Mouse (Mus musculus) lung, embryonic 14.5 days (tissue): ENCODE results near the gene Rora. TPM values are rescaled to one million over a fixed set of nuclear protein-coding genes. Genes with fewer than 3 reads are reported as not detected.

Source experiments
- ATAC-seq: fragments of 200-750 bp; cut with Nextera tagmentation; 2 replicates; pipeline ENCODE4 v1.8.0; 2017; ENCODE audit warnings: mild to moderate bottlenecking, moderate TSS enrichment, moderate library complexity; ENCODE audit not compliant: insufficient read depth
- DNase-seq: peaks from one replicate; pipeline ENCODE4 v3.0.0-alpha.2; 2015
- H3K27ac ChIP-seq: fragments of 300-500 bp; sonication (generic); 2 replicates; pipeline ENCODE4 v1.5.1; 2014; ENCODE audit warnings: low read depth, mild to moderate bottlenecking, moderate library complexity
- H3K27me3 ChIP-seq: fragments of 300-500 bp; sonication (generic); 2 replicates; pipeline ENCODE4 v1.6.1; 2014; ENCODE audit warnings: low read length, control low read depth; ENCODE audit not compliant: insufficient read depth
- H3K36me3 ChIP-seq: fragments of 300-500 bp; sonication (generic); 2 replicates; pipeline ENCODE4 v1.6.1; 2014; ENCODE audit warnings: control low read depth; ENCODE audit not compliant: insufficient read depth
- H3K4me1 ChIP-seq: fragments of 300-500 bp; sonication (generic); 2 replicates; pipeline ENCODE4 v1.6.1; 2014; ENCODE audit warnings: antibody characterized with exemption, control low read depth; ENCODE audit not compliant: insufficient read depth
- H3K4me2 ChIP-seq: fragments of 300-500 bp; sonication (generic); 2 replicates; pipeline ENCODE4 v1.6.1; 2014; ENCODE audit warnings: mild to moderate bottlenecking
- H3K4me3 ChIP-seq: fragments of 300-500 bp; sonication (generic); 2 replicates; pipeline ENCODE4 v1.5.1; 2014; ENCODE audit warnings: low read depth, low read length
- H3K9ac ChIP-seq: fragments of 300-500 bp; sonication (generic); 2 replicates; pipeline ENCODE4 v1.6.1; 2014
- H3K9me3 ChIP-seq: fragments of 300-500 bp; sonication (generic); 2 replicates; pipeline ENCODE4 v1.6.1; 2016; ENCODE audit warnings: low read depth, low read length, control low read depth
- CTCF ChIP-seq: IDR thresholded peaks from 2 replicates; pipeline ENCODE4 v1.5.1; 2016; ENCODE audit warnings: antibody characterized with exemption, low read depth
- WGBS: fragments of 180-500 bp; shearing (Covaris S2); extraction: QIAGEN DNeasy Blood & Tissue Kit; methylation state at CpG from one replicate; pipeline ENCODE4 v1.1.7; 2014; 5-methylcytosine and 5-hydroxymethylcytosine counted together
- polyA plus RNA-seq: library from polyadenylated mRNA; unstranded; fragments of >200 nt; fragmentation: Nextera tagmentation; extraction: Ambion mirVana; gene quantifications from 2 replicates; pipeline ENCODE4 v1.2.1, GENCODE M21; 2014

Gene Rora
- polyA plus RNA-seq, 1 experiment from 2014 or later: 5.9 TPM

GRCm38 (mm10) chr9:69292353-69292752 is 638.8 kb downstream of the Rora start:
- no peak overlapping the region for H3K4me3 ChIP-seq

GRCm38 (mm10) chr9:69292776-69293687 is 639.4 kb downstream of the Rora start:
- ATAC-seq: no peak
- H3K4me2 ChIP-seq: no peak overlapping the region
- H3K4me3 ChIP-seq: no peak overlapping the region
- H3K9ac ChIP-seq: no peak overlapping the region
- peaks cover 9% of the 10 kb centered on the region; the same call in 1 of the 2 replicates for H3K4me1 ChIP-seq
- no peak for TF ChIP-seq CTCF
- no peaks in the 10 kb centered on the region for H3K36me3 ChIP-seq
- H3K27ac ChIP-seq: no peak overlapping the region
- 81% methylated on average over 12 of the region's 12 CpGs for WGBS
- H3K9me3 ChIP-seq: no peaks in the 10 kb centered on the region
- no peak for DNase-seq
- peaks cover 27% of the 10 kb centered on the region for H3K27me3 ChIP-seq

More at GRCm38 (mm10) chr9:69292353-69292752, 638.8 kb downstream of the Rora start:
- no peak overlapping the region for H3K9ac ChIP-seq
- no peaks in the 10 kb centered on the region for H3K9me3 ChIP-seq
- TF ChIP-seq CTCF: no peak
- WGBS: 61% methylated on average over 5 of the region's 5 CpGs
- DNase-seq (no peak), ATAC-seq (no peak)
- no peak overlapping the region for H3K4me2 ChIP-seq
- H3K27ac ChIP-seq: no peak overlapping the region
- H3K27me3 ChIP-seq: peaks cover 27% of the 10 kb centered on the region
- peaks cover 9% of the 10 kb centered on the region; the same call in 1 of the 2 replicates for H3K4me1 ChIP-seq
- H3K36me3 ChIP-seq: no peaks in the 10 kb centered on the region

GRCm38 (mm10) chr9:69293688-69294074 is 640.1 kb downstream of the Rora start:
- Histone ChIP-seq H3K9me3 (no peaks in the 10 kb centered on the region), H3K4me1 (peaks cover 9% of the 10 kb centered on the region; the same call in 1 of the 2 replicates), H3K4me3 (no peak overlapping the region), H3K27ac (no peak overlapping the region), H3K9ac (no peak overlapping the region), H3K36me3 (no peaks in the 10 kb centered on the region), H3K27me3 (peaks cover 27% of the 10 kb centered on the region), H3K4me2 (no peak overlapping the region)
- DNase-seq: no peak
- WGBS: 68% methylated on average over 8 of the region's 8 CpGs
- ATAC-seq: no peak
- TF ChIP-seq CTCF: no peak

- DNase-seq: no peak
- 76% methylated on average over 5 of the region's 5 CpGs for WGBS
These were observed 640.8 kb downstream of the Rora start for GRCm38 (mm10) chr9:69294426-69294825.

GRCm38 (mm10) chr9:69294856-69295255 is 641.3 kb downstream of the Rora start:
- TF ChIP-seq CTCF: no peak
- 81% methylated on average over 14 of the region's 14 CpGs for WGBS
- H3K4me1 ChIP-seq: peaks cover 9% of the 10 kb centered on the region; the same call in 1 of the 2 replicates
- H3K36me3 ChIP-seq: no peaks in the 10 kb centered on the region
- no peak overlapping the region for H3K9ac ChIP-seq
- no peak overlapping the region for H3K4me3 ChIP-seq
- peaks cover 27% of the 10 kb centered on the region for H3K27me3 ChIP-seq
- no peak for ATAC-seq
- H3K9me3 ChIP-seq: no peaks in the 10 kb centered on the region
- H3K4me2 ChIP-seq: no peak overlapping the region
- DNase-seq: no peak
- H3K27ac ChIP-seq: no peak overlapping the region

More at GRCm38 (mm10) chr9:69294426-69294825, 640.8 kb downstream of the Rora start:
- H3K27me3 ChIP-seq: peaks cover 27% of the 10 kb centered on the region
- no peak for ATAC-seq
- H3K4me1 ChIP-seq: peaks cover 9% of the 10 kb centered on the region; the same call in 1 of the 2 replicates
- H3K36me3 ChIP-seq: no peaks in the 10 kb centered on the region
- H3K9me3 ChIP-seq: no peaks in the 10 kb centered on the region
- no peak overlapping the region for H3K27ac ChIP-seq
- TF ChIP-seq CTCF: no peak
- no peak overlapping the region for H3K9ac ChIP-seq
- no peak overlapping the region for H3K4me2 ChIP-seq
- no peak overlapping the region for H3K4me3 ChIP-seq

- H3K9ac ChIP-seq: no peak overlapping the region
- H3K27ac ChIP-seq: no peak overlapping the region
- H3K4me1 ChIP-seq: 0 out of 2 replicates have a peak, but pooled peaks cover 3% of the 10 kb centered on the region
- H3K4me2 ChIP-seq: no peak overlapping the region
- ATAC-seq (no peak), DNase-seq (no peak)
- no peak overlapping the region for H3K4me3 ChIP-seq
- no peaks in the 10 kb centered on the region for H3K36me3 ChIP-seq
- no peaks in the 10 kb centered on the region for H3K9me3 ChIP-seq
- 83% methylated on average over 3 of the region's 3 CpGs for WGBS
- no peak for TF ChIP-seq CTCF
- H3K27me3 ChIP-seq: peaks cover 20% of the 10 kb centered on the region
These were observed 642.2 kb downstream of the Rora start for GRCm38 (mm10) chr9:69295826-69296225.

- peak; percentile 83 for TF ChIP-seq CTCF
- peaks cover 14% of the 10 kb centered on the region; the same call in 1 of the 2 replicates for H3K27me3 ChIP-seq
- ATAC-seq: no peak
- H3K4me1 ChIP-seq: 0 out of 2 replicates have a peak, but pooled peaks cover 2% of the 10 kb centered on the region
- peak; percentile 89 for DNase-seq
- H3K4me2 ChIP-seq: no peak overlapping the region
- WGBS: 10% methylated on average over 2 of the region's 2 CpGs
- H3K27ac ChIP-seq: no peak overlapping the region
- no peaks in the 10 kb centered on the region for H3K36me3 ChIP-seq
- no peak overlapping the region for H3K9ac ChIP-seq
- H3K4me3 ChIP-seq: no peak overlapping the region
- no peaks in the 10 kb centered on the region for H3K9me3 ChIP-seq
These were observed 642.8 kb downstream of the Rora start for GRCm38 (mm10) chr9:69296418-69296817.
